ENCODE assay signal across 8 mouse cellular contexts in genomic region chr8:94178857-94179712, GRCm38 (mm10). TPM values are rescaled to one million over a fixed set of nuclear protein-coding genes. Genes with fewer than 3 reads are reported as not detected.
DNase-seq lines count a peak whose midpoint lies in the region; ATAC-seq lines count a peak whose summit lies in the region.

Gene Mt1, plus strand, starts transcription at chr8:94179082.

- peak within 1 kb of the TSS; percentile 86 for H3K4me2 ChIP-seq in hindbrain, embryonic 12.5 days (replicated peaks)

- H3K9ac ChIP-seq in hindbrain, embryonic 12.5 days, result 0 out of 2 replicates have a peak within 1 kb of the TSS, but pooled peaks have one; percentile 0

- H3K4me3 ChIP-seq in hindbrain, embryonic 12.5 days, result peak within 1 kb of the TSS; percentile 43

- no peaks in the 10 kb centered on the region for H3K9me3 ChIP-seq in hindbrain, embryonic 12.5 days (replicated peaks)

- H3K4me1 ChIP-seq in hindbrain, embryonic 12.5 days, result peaks cover 25% of the 10 kb centered on the region

- H3K27me3 ChIP-seq in hindbrain, embryonic 12.5 days, result peaks cover 98% of the 10 kb centered on the region

- peak; percentile 99 for DNase-seq in ZHBTc4 (ENCODE audit: low read depth, low spot score)
- peak; percentile 70 to 75 for DNase-seq in cerebellum, postnatal 14 days
- peak; percentile 75 to 85 for DNase-seq in frontal cortex, postnatal 14 days (ENCODE audit: low spot score in 2 of 2)
- peak; percentile 80 to 93 for DNase-seq in layer of hippocampus, postnatal 14 days (ENCODE audit: low spot score in 2 of 2)
- DNase-seq in lung, postnatal 10 days, result peak; percentile 91
- peak; percentile 60 for DNase-seq in retina, adult 2 months (ENCODE audit: low read depth, low spot score)
- DNase-seq in urinary bladder, postnatal 25 days (ENCODE audit: low spot score), result peak; percentile 81

- no peaks in the 10 kb centered on the region for H3K36me3 ChIP-seq in hindbrain, embryonic 12.5 days

- peak; percentile 78 for ATAC-seq in hindbrain, embryonic 12.5 days (ENCODE audit: low FRiP score)

- H3K27ac ChIP-seq in hindbrain, embryonic 12.5 days, result no peak within 1 kb of the TSS

- WGBS in hindbrain, embryonic 12.5 days, result under 1% methylated on average over 50 of the region's 50 CpGs

RNA-seq across cellular contexts. Expression of gene Mt1, which starts in this region (rescaled TPM):
- polyA plus RNA-seq in hindbrain, embryonic 12.5 days (2016; fragmentation: Nextera tagmentation; extraction: Ambion mirVana), result 34.0 and 47.3 TPM in 2 replicates
- total RNA-seq in layer of hippocampus, postnatal 14 days (2021), result 100 to 1,000 TPM; 472 to 625 TPM
